Mouse (Mus musculus) heart, postnatal 0 days (tissue): ENCODE measurements around the gene Kif1b.

Experiments
- CTCF ChIP-seq: IDR thresholded peaks from 2 replicates; pipeline ENCODE4 v1.5.1; 2016; ENCODE audit warnings: antibody characterized with exemption, control low read depth, low read depth
- EP300 ChIP-seq: IDR thresholded peaks from 2 replicates; pipeline ENCODE4 v1.6.1; 2016; ENCODE audit warnings: antibody characterized with exemption, low read depth

DNA sequence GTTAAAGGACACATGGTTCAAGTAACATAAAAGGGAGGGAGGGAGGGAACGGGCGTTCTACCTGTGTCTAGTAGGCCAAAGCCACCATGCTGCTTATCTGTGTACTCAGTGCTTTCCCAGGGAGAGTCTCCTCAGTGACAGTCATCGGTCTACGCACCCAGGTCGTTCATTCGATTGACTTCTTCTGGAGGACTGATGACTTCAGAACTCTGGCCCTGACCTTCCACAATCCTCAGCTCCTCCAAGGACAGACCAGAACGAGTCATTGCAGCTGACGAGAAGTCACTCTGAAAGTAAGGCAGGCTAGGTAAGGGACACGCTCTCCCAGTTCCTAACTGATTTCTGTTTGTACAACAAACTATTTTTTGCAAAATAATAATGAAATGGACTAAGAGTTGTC is 94.0 kb downstream of the Kif1b start:
- TF ChIP-seq CTCF (no peak), EP300 (no peak)
